Mouse (Mus musculus): ENCODE results near the gene Esam. TPM values are rescaled to one million over a fixed set of nuclear protein-coding genes. Genes with fewer than 3 reads are reported as not detected.

Gene Esam
- polyA plus RNA-seq, 2 experiments, result 34.7 to 44.1 TPM

GRCm38 (mm10) chr9:37539170-37540025 lies 11.5 kb downstream of the Esam start, which contains the start of gene Vsig2:
Gene Vsig2 (plus strand): TSS chr9:37539255.
- Histone ChIP-seq H3K36me3 (ENCODE audit: control insufficient read depth, insufficient read depth, low read length) (no peaks in the 10 kb centered on the region), H3K4me2 (replicated peaks; ENCODE audit: low read depth, low read length, severe bottlenecking) (no peak within 1 kb of the TSS), H3K9ac (ENCODE audit: low read depth, low read length, severe bottlenecking) (no peak within 1 kb of the TSS), H3K27ac (replicated peaks; ENCODE audit: low read depth, low read length) (no peak within 1 kb of the TSS), H3K9me3 (ENCODE audit: control insufficient read depth, low read length) (no peaks in the 10 kb centered on the region), H3K27me3 (ENCODE audit: control insufficient read depth, insufficient read depth, low read length) (no peaks in the 10 kb centered on the region), H3K4me3 (replicated peaks; ENCODE audit: low read length) (no peak within 1 kb of the TSS), H3K4me1 (ENCODE audit: control insufficient read depth, insufficient read depth, low read length) (no peaks in the 10 kb centered on the region)
- WGBS, result 48% methylated on average over 23 of the region's 23 CpGs
- no peak for TF ChIP-seq POLR2A (IDR thresholded peaks at IDR 0.05; ENCODE audit: borderline replicate concordance, extremely low read depth, insufficient read depth, insufficient read length)
- ATAC-seq (ENCODE audit: low FRiP score, low read depth), result no peak
- DNase-seq (ENCODE audit: low spot score), result no peak

GRCm38 (mm10) chr9:37540226-37540625 lies 12.3 kb downstream of the Esam start:
- H3K4me1 ChIP-seq (ENCODE audit: control insufficient read depth, insufficient read depth, low read length), result 0 out of 2 replicates have a peak, but pooled peaks cover 5% of the 10 kb centered on the region
- DNase-seq (ENCODE audit: low spot score) (no peak), ATAC-seq (ENCODE audit: low FRiP score, low read depth) (no peak)
- no peaks in the 10 kb centered on the region for H3K36me3 ChIP-seq (ENCODE audit: control insufficient read depth, insufficient read depth, low read length)
- no peak overlapping the region for H3K4me2 ChIP-seq (replicated peaks; ENCODE audit: low read depth, low read length, severe bottlenecking)
- 88% methylated on average over 4 of the region's 4 CpGs for WGBS
- no peak overlapping the region for H3K9ac ChIP-seq (ENCODE audit: low read depth, low read length, severe bottlenecking)
- H3K9me3 ChIP-seq (ENCODE audit: control insufficient read depth, low read length), result no peaks in the 10 kb centered on the region
- no peak overlapping the region for H3K27ac ChIP-seq (replicated peaks; ENCODE audit: low read depth, low read length)
- no peak for TF ChIP-seq POLR2A (IDR thresholded peaks at IDR 0.05; ENCODE audit: borderline replicate concordance, extremely low read depth, insufficient read depth, insufficient read length)
- no peak overlapping the region for H3K4me3 ChIP-seq (replicated peaks; ENCODE audit: low read length)
- peaks cover 5% of the 10 kb centered on the region for H3K27me3 ChIP-seq (ENCODE audit: control insufficient read depth, insufficient read depth, low read length)

- ATAC-seq (ENCODE audit: low FRiP score, low read depth), result no peak
- 80% methylated on average over 6 of the region's 6 CpGs for WGBS
- Histone ChIP-seq H3K9ac (ENCODE audit: low read depth, low read length, severe bottlenecking) (no peak overlapping the region), H3K9me3 (ENCODE audit: control insufficient read depth, low read length) (no peaks in the 10 kb centered on the region), H3K36me3 (ENCODE audit: control insufficient read depth, insufficient read depth, low read length) (no peaks in the 10 kb centered on the region), H3K27ac (replicated peaks; ENCODE audit: low read depth, low read length) (no peak overlapping the region), H3K4me2 (replicated peaks; ENCODE audit: low read depth, low read length, severe bottlenecking) (no peak overlapping the region), H3K4me1 (ENCODE audit: control insufficient read depth, insufficient read depth, low read length) (0 out of 2 replicates have a peak, but pooled peaks cover 5% of the 10 kb centered on the region), H3K4me3 (replicated peaks; ENCODE audit: low read length) (no peak overlapping the region), H3K27me3 (ENCODE audit: control insufficient read depth, insufficient read depth, low read length) (peaks cover 12% of the 10 kb centered on the region)
- no peak for DNase-seq (ENCODE audit: low spot score)
- TF ChIP-seq POLR2A (IDR thresholded peaks at IDR 0.05; ENCODE audit: borderline replicate concordance, extremely low read depth, insufficient read depth, insufficient read length), result no peak
These were observed 13.1 kb downstream of the Esam start for GRCm38 (mm10) chr9:37540701-37541575.

DNA sequence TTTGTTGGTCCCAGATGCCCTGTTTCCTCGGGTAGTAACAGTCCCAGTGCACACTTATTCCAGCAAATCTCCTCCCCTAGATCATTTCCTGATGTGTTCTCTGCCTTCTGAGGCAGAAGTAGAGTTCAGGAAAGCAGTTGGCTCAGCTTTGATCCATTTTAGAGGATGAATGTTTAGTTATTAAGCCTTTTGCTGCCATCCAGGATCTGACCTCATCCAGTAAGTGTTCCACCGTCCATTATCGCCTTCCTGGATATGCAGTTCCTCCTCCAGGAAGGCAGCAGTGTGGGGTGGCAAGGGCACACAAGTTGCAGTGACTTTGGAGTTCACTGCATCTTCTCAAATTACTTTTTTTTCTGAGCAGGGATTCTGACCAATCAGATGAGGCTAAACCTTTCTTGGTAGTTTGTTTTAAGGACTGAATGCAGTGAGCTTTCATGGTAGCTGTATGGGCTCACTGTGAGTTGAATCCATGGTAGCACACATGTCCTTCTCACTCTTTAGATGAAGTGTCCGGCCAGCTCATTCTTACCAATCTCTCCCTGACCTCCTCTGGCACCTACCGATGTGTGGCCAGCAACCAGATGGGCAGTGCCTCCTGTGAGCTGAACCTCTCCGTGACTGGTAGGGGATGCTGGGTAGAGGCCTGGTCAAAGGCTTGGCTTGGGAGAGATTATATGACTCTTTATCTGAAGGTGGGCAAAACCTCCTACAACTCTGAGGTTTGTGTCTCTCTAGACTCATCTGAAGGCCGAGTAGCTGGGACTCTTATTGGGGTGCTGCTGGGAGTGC lies 14.2 kb downstream of the Esam start:
- no peak for DNase-seq (ENCODE audit: low spot score)

More for the DNA sequence above, 14.2 kb downstream of the Esam start:
- Histone ChIP-seq H3K9ac (ENCODE audit: low read depth, low read length, severe bottlenecking) (no peak overlapping the region), H3K9me3 (ENCODE audit: control insufficient read depth, low read length) (no peaks in the 10 kb centered on the region), H3K4me2 (replicated peaks; ENCODE audit: low read depth, low read length, severe bottlenecking) (no peak overlapping the region), H3K4me3 (replicated peaks; ENCODE audit: low read length) (no peak overlapping the region), H3K27ac (replicated peaks; ENCODE audit: low read depth, low read length) (no peak overlapping the region), H3K36me3 (ENCODE audit: control insufficient read depth, insufficient read depth, low read length) (no peaks in the 10 kb centered on the region), H3K27me3 (ENCODE audit: control insufficient read depth, insufficient read depth, low read length) (peaks cover 22% of the 10 kb centered on the region), H3K4me1 (ENCODE audit: control insufficient read depth, insufficient read depth, low read length) (0 out of 2 replicates have a peak, but pooled peaks cover 5% of the 10 kb centered on the region)
- 55% methylated on average over 7 of the region's 7 CpGs for WGBS
- TF ChIP-seq POLR2A (IDR thresholded peaks at IDR 0.05; ENCODE audit: borderline replicate concordance, extremely low read depth, insufficient read depth, insufficient read length), result no peak
- ATAC-seq (ENCODE audit: low FRiP score, low read depth), result no peak; the same call in 1 of the 2 replicates
